Mouse (Mus musculus): ENCODE measurements at regions not wholly inside any gene's neighbourhood (a gene's known extent, or its start where the extent isn't known, plus 50 kb on each side); places are given as distances from the start of the nearest gene placed in this dataset.

- TF ChIP-seq POLR2A (IDR thresholded peaks at IDR 0.05; ENCODE audit: low read depth, low read length) (no peak), CTCF (conservative IDR thresholded peaks at IDR 0.05; ENCODE audit: insufficient read depth, insufficient read length, low read depth, low read length) (no peak)
These were observed 122.7 kb downstream of the Atp6ap1l start for GRCm38 (mm10) chr13:90782435-90782834.

Data from kidney, adult 2 months (tissue).